ENCODE assay signal across 29 mouse cellular contexts in genomic region chr15:83748986-83749385, GRCm38 (mm10). TPM values are rescaled to one million over a fixed set of nuclear protein-coding genes. Genes with fewer than 3 reads are reported as not detected.
"Had no signal": no experiment of that assay in that cellular context is flagged by ENCODE, and none has a peak within 500 bp of the region (broad histone marks: within the 10 kb centered on the region; RNA-seq: fewer than 3 reads in every experiment).

No protein-coding gene starts in this region.

- H3K4me3 ChIP-seq: heart, embryonic 10.5 days; heart, embryonic 12.5 days; intestine, embryonic 15.5 days; layer of hippocampus, adult 2 months; left cerebral cortex, adult 2 months; limb, embryonic 10.5 days; limb, embryonic 12.5 days; liver, embryonic 13.5 days had no signal

- H3K27ac ChIP-seq: heart, embryonic 10.5 days; hindbrain, embryonic 14.5 days; intestine, embryonic 15.5 days; layer of hippocampus, adult 2 months; left cerebral cortex, adult 2 months; limb, embryonic 12.5 days; liver, embryonic 13.5 days had no signal

- H3K27me3 ChIP-seq: intestine, embryonic 15.5 days; liver, embryonic 13.5 days had no signal

- DNase-seq: gastrocnemius, postnatal 25 days; heart, adult 18-20 months; heart, postnatal 10 days; heart, postnatal 4 days; kidney, adult 18-20 months; kidney, adult 8-10 months; kidney, postnatal 10 days; kidney, postnatal 25 days; kidney, postnatal 4 days; liver; liver, embryonic 13.5 days had no signal

- H3K4me1 ChIP-seq: intestine, embryonic 15.5 days; liver, embryonic 13.5 days had no signal

- H3K4me2 ChIP-seq: heart, embryonic 12.5 days; hindbrain, embryonic 14.5 days; intestine, embryonic 15.5 days; limb, embryonic 12.5 days; liver, embryonic 11.5 days; liver, embryonic 13.5 days had no signal

- H3K9ac ChIP-seq: heart, embryonic 12.5 days; hindbrain, embryonic 14.5 days; intestine, embryonic 15.5 days; limb, embryonic 12.5 days; liver, embryonic 13.5 days had no signal

- H3K36me3 ChIP-seq: heart, embryonic 10.5 days; heart, embryonic 12.5 days; intestine, embryonic 15.5 days; limb, embryonic 10.5 days; limb, embryonic 12.5 days; liver, embryonic 13.5 days had no signal

- ATAC-seq: hindbrain, embryonic 16.5 days; inflammation-experienced regulatory T-cells, adult 6 months; intestine, embryonic 15.5 days; intestine, postnatal 0 days had no signal

- H3K9me3 ChIP-seq: heart, embryonic 10.5 days; heart, embryonic 12.5 days; intestine, embryonic 15.5 days; limb, embryonic 10.5 days; limb, embryonic 12.5 days; liver, embryonic 13.5 days had no signal

RNA-seq across cellular contexts. Expression of gene Scube1, which starts 24.2 kb away (rescaled TPM):
- total RNA-seq: granulocyte monocyte progenitor cell, adult 5-6 weeks had no signal
- polyA plus RNA-seq: inflammation-experienced regulatory T-cells, adult 6 months had no signal

RNA-seq across cellular contexts. Expression of gene Mpped1, which starts 30.3 kb away (rescaled TPM):
- total RNA-seq: gastrocnemius, adult 18-20 months; gastrocnemius, adult 8-10 months; gastrocnemius, postnatal 25 days; granulocyte monocyte progenitor cell, adult 5-6 weeks; heart, adult 18-20 months; heart, adult 8-10 months; heart, postnatal 25 days; heart, postnatal 4 days had no signal
- polyA plus RNA-seq: heart, embryonic 14.5 days; inflammation-experienced regulatory T-cells, adult 6 months had no signal
